Mouse (Mus musculus): Measurements from ENCODE around the gene Zfp281. TPM values are rescaled to one million over a fixed set of nuclear protein-coding genes. Genes with fewer than 3 reads are reported as not detected.
A peak's percentile ranks its signal among the peaks of the same experiment; 100 is the strongest.

Gene Zfp281
- total RNA-seq, 1 experiment: 65.5 TPM

DNA sequence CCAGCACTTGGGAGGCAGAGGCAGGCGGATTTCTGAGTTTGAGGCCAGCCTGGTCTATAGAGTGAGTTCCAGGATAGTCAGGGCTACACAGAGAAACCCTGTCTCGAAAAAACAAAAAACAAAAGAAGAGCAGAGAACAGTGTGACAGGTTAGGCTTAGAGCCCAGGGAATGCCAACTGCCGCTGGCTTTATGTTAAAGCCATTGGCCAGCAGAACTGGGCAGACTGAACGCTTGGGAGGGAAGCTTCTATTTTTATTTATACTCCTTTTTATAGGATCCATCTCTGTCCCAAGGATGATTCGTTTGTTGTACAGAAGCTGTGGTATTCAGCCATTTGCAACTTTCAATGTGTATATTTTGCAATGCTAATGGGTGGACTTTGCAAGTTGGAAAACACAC, 14.0 kb downstream of the Zfp281 start:
- TF ChIP-seq ZC3H11A (IDR thresholded peaks at IDR 0.05; ENCODE audit: borderline replicate concordance, low read depth, low read length) (no peak), ZNF384 (IDR thresholded peaks at IDR 0.05; ENCODE audit: low read depth, low read length) (no peak), HCFC1 (IDR thresholded peaks at IDR 0.05; ENCODE audit: borderline replicate concordance, insufficient read depth, low read length) (no peak), CHD2 (IDR thresholded peaks at IDR 0.05; ENCODE audit: low read depth, low read length) (no peak), MAFK (IDR thresholded peaks at IDR 0.05; ENCODE audit: insufficient read depth, low read depth, low read length) (no peak)
- Histone ChIP-seq H3K27ac (ENCODE audit: insufficient read depth, low read depth, low read length, poor library complexity, severe bottlenecking) (no peak overlapping the region), H3K36me3 (ENCODE audit: control insufficient read depth, insufficient read depth, low read length, poor library complexity, severe bottlenecking) (no peaks in the 10 kb centered on the region), H3K9ac (ENCODE audit: insufficient read depth, low read depth, low read length, poor library complexity, severe bottlenecking) (no peak overlapping the region), H3K4me1 (ENCODE audit: control insufficient read depth in 2 of 2, insufficient read depth in 2 of 2, low read length in 2 of 2, poor library complexity in 1 of 2) (peaks cover 1 to 4% of the 10 kb centered on the region in 2 experiments; a peak in 1 of 4 replicates), H3K4me3 (ENCODE audit: insufficient read depth in 1 of 2, low read depth in 1 of 2, low read length in 2 of 2, poor library complexity in 1 of 2, severe bottlenecking in 1 of 2) (no peak overlapping the region), H3K9me3 (ENCODE audit: control insufficient read depth, insufficient read depth, low read depth, low read length) (no peaks in the 10 kb centered on the region)
- in situ Hi-C loops (cut with MboI; ENCODE audit: low sequenced_read_pairs in 2 of 2, unreplicated experiment in 2 of 2): no loop called here
- no peak for DNase-seq (ENCODE audit: low read depth, low spot score)

DNA sequence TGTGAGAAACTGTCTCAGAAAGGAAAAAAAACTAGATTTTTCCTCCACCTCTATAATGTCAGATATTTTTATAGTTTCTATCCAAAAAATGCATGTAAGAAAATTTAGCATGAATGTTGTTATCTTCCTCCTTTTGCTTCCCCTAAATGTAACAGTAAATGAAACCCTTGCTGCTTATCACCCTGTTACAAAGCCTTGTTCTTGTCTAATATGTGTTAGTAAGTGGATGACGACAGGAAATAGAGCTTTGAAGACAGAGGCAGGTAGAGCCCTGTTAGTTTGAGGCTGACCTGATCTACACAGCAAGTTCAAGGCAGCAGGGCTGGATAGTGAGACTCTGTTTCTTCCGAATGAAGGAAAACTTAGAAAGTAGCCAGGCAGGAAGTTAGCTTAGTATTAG, 14.5 kb downstream of the Zfp281 start:
- H3K4me1 ChIP-seq (ENCODE audit: control insufficient read depth in 2 of 2, insufficient read depth in 2 of 2, low read length in 2 of 2, poor library complexity in 1 of 2): peaks cover 1 to 6% of the 10 kb centered on the region in 2 experiments; a peak in 1 of 4 replicates
- no peaks in the 10 kb centered on the region for H3K36me3 ChIP-seq (ENCODE audit: control insufficient read depth, insufficient read depth, low read length, poor library complexity, severe bottlenecking)
- no peak overlapping the region for H3K4me3 ChIP-seq (ENCODE audit: insufficient read depth in 1 of 2, low read depth in 1 of 2, low read length in 2 of 2, poor library complexity in 1 of 2, severe bottlenecking in 1 of 2)
- no peak for DNase-seq (ENCODE audit: low read depth, low spot score)
- in situ Hi-C loops (cut with MboI; ENCODE audit: low sequenced_read_pairs in 2 of 2, unreplicated experiment in 2 of 2): no loop called here
- no peak for TF ChIP-seq ZC3H11A (IDR thresholded peaks at IDR 0.05; ENCODE audit: borderline replicate concordance, low read depth, low read length)
- no peak overlapping the region for H3K27ac ChIP-seq (ENCODE audit: insufficient read depth, low read depth, low read length, poor library complexity, severe bottlenecking)
- H3K9me3 ChIP-seq (ENCODE audit: control insufficient read depth, insufficient read depth, low read depth, low read length): no peaks in the 10 kb centered on the region
- H3K9ac ChIP-seq (ENCODE audit: insufficient read depth, low read depth, low read length, poor library complexity, severe bottlenecking): no peak overlapping the region

DNA sequence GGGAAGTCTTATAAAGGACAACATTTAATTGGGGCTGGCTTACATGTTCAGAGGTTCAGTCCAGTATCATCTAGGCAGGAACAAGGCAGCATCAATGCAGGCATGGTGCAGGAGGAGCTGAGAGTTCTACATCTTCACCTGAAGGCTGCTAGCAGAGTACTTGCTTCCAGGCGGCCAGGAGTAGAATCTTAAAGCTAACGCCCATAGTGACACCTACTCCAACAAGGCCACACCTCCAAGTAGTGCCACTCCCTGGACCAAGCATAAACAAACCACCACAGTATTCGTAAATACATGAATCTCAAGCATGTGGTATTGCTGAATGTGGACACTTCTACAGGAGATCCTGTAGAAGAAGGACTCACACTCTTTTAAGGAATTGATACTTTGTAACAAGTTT, 18.0 kb downstream of the Zfp281 start:
- Histone ChIP-seq H3K36me3 (ENCODE audit: control insufficient read depth, insufficient read depth, low read length, poor library complexity, severe bottlenecking) (no peaks in the 10 kb centered on the region), H3K9me3 (ENCODE audit: control insufficient read depth, insufficient read depth, low read depth, low read length) (no peaks in the 10 kb centered on the region), H3K4me1 (ENCODE audit: control insufficient read depth in 2 of 2, insufficient read depth in 2 of 2, low read length in 2 of 2, poor library complexity in 1 of 2) (peaks cover 5 to 13% of the 10 kb centered on the region in 2 experiments; a peak in 3 of 4 replicates), H3K27ac (ENCODE audit: insufficient read depth, low read depth, low read length, poor library complexity, severe bottlenecking) (no peak overlapping the region), H3K4me3 (ENCODE audit: insufficient read depth in 1 of 2, low read depth in 1 of 2, low read length in 2 of 2, poor library complexity in 1 of 2, severe bottlenecking in 1 of 2) (no peak overlapping the region), H3K9ac (ENCODE audit: insufficient read depth, low read depth, low read length, poor library complexity, severe bottlenecking) (no peak overlapping the region)
- TF ChIP-seq ZC3H11A (IDR thresholded peaks at IDR 0.05; ENCODE audit: borderline replicate concordance, low read depth, low read length) (no peak), ZNF384 (IDR thresholded peaks at IDR 0.05; ENCODE audit: low read depth, low read length) (no peak), HCFC1 (IDR thresholded peaks at IDR 0.05; ENCODE audit: borderline replicate concordance, insufficient read depth, low read length) (no peak), MAFK (IDR thresholded peaks at IDR 0.05; ENCODE audit: insufficient read depth, low read depth, low read length) (no peak), CHD2 (IDR thresholded peaks at IDR 0.05; ENCODE audit: low read depth, low read length) (no peak)
- no peak for DNase-seq (ENCODE audit: low read depth, low spot score)
- in situ Hi-C loops (cut with MboI; ENCODE audit: low sequenced_read_pairs in 2 of 2, unreplicated experiment in 2 of 2): no loop called here

DNA sequence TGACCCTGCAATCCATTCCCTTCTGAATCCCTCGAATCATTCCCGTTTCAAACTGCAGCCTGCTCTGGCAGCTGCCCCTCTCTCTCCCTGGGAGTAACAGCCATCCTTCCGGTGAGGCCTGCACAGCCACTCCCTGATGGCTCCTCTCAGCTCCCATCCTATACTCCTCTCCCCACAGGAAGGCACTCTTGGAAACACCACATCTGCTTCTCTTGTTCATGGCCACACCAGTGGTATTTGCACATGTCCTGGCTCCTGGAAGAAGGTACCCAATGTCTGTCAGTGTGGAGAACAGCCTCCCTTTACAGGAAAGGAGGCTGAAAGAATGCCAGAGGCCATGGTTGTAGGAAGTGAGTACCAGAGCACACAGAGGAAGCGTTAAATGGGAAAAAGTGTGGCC, 19.8 kb downstream of the Zfp281 start:
- Histone ChIP-seq H3K4me3 (ENCODE audit: insufficient read depth in 1 of 2, low read depth in 1 of 2, low read length in 2 of 2, poor library complexity in 1 of 2, severe bottlenecking in 1 of 2) (peak overlapping the region in 1 of 2 experiments; percentile 14; a peak in 1 of 4 replicates), H3K36me3 (ENCODE audit: control insufficient read depth, insufficient read depth, low read length, poor library complexity, severe bottlenecking) (no peaks in the 10 kb centered on the region), H3K27ac (ENCODE audit: insufficient read depth, low read depth, low read length, poor library complexity, severe bottlenecking) (peak overlapping the region; percentile 18; the same call in 1 of the 2 replicates), H3K4me1 (ENCODE audit: control insufficient read depth in 2 of 2, insufficient read depth in 2 of 2, low read length in 2 of 2, poor library complexity in 1 of 2) (peaks cover 5 to 13% of the 10 kb centered on the region in 2 experiments; a peak in 3 of 4 replicates), H3K9ac (ENCODE audit: insufficient read depth, low read depth, low read length, poor library complexity, severe bottlenecking) (peak overlapping the region; percentile 6; the same call in 1 of the 2 replicates), H3K9me3 (ENCODE audit: control insufficient read depth, insufficient read depth, low read depth, low read length) (no peaks in the 10 kb centered on the region)
- in situ Hi-C loops (cut with MboI; ENCODE audit: low sequenced_read_pairs in 2 of 2, unreplicated experiment in 2 of 2): no loop called here
- TF ChIP-seq ZC3H11A (IDR thresholded peaks at IDR 0.05; ENCODE audit: borderline replicate concordance, low read depth, low read length) (no peak), MAFK (IDR thresholded peaks at IDR 0.05; ENCODE audit: insufficient read depth, low read depth, low read length) (no peak), ZNF384 (IDR thresholded peaks at IDR 0.05; ENCODE audit: low read depth, low read length) (no peak)
- no peak for DNase-seq (ENCODE audit: low read depth, low spot score)

Measured in ES-E14 (cell line).